Mouse (Mus musculus): ENCODE data around the gene Crim1. TPM values are rescaled to one million over a fixed set of nuclear protein-coding genes. Genes with fewer than 3 reads are reported as not detected.

The Crim1 gene
- total RNA-seq (2021), result 10 to 100 TPM; 70.3 to 81.0 TPM

- intact Hi-C loops (cut with DNase I), result loop anchor here (2.0 to 5.0 kb wide), 3 partner anchors 99 to 402 kb away; no protein-coding TSS in a partner anchor
- DNase-seq (ENCODE audit: low spot score in 2 of 2), result peak; percentile 66 to 71
Measured at GRCm38 (mm10) chr17:78199626-78200560, at the start of gene Crim1. Gene Crim1 (plus strand): TSS chr17:78200248.

DNA sequence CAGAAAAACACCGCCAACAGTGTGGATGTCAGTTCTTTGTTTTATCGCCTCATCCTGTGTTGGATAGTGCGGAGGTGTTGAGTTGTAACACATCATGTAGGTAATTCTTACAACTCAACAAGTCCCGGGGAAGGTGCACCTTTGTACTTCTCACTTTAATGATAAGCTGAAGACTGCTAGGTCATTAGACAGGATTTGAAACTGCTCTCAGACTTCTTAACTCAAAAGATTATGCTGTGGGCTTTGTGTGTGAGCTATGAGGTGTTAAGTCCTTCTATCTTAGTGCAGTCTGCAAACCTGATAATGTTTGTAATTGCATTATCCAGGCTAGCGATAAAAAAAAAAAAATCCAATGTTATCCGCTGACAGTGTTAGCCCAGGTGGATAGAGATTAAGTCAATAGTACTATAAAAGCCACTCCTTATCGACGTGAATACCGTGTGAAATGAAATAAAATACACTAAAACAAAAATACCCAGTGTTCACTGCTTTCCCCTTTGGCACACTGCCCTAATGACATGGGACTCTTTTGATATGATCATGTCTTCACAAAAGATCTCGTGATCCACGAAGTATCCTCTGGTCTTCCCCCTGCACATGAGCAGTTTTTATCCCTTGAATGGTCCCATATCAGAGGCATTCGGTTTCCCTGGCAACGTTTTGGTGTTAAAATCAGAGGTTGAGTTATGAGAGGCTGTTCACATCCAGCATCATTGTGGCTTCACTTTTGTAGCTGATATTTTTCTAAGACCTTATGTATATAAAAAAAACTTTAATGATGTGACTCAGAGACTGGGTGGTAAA lies 48.4 kb upstream of the Crim1 start:
- intact Hi-C loops (cut with DNase I), result no loop called here
- DNase-seq (ENCODE audit: low spot score in 2 of 2), result no peak

DNA sequence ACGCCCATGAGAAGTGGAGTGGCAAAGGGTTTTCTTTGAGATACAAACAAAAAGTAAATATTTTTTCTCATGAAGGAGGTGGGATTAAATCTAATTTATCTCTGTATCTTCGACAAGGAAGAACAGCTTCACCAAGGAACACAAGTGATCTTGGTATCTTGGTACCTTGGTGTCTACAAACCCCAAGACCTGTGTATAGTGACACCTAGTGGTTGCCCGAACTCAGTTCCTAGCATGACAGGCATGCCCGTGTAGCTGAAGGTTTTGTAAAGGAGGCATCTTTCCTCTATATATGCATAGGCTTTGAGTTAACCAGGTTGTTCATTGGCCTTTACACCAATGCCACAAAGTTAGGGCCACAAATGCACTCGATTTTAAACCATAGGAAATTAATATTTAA lies 36.8 kb upstream of the Crim1 start:
- intact Hi-C loops (cut with DNase I), result loop anchor here (10.0 kb wide), 1 partner anchor 288 kb away; no protein-coding TSS in a partner anchor
- DNase-seq (ENCODE audit: low spot score in 2 of 2), result peak; percentile 72 to 84

DNA sequence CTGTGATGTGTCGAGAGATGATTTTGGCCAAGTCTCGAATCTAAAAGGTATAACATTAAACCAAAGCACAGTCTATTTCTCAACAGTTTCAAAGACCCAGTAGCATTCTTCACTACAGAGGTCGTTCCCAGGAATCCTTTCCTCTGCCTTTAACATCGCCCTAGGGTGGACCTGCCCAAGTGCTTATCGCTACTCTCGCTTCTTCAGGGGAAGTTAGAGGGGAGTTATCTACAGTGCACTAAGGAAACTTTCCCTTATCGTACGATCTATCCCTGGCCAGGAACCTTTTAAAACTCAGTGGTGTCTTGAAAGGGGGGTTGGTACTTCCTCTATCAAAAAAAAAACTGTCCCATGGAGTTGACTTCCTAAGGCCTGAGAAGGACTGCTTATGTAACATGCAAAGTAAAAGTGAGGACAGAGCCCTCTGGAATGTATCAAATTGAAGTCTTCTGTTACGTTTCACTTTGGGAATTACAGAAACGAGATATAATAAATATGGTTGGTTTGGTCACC lies 36.3 kb upstream of the Crim1 start:
- intact Hi-C loops (cut with DNase I), result loop anchor here (10.0 kb wide), 1 partner anchor 289 kb away; no protein-coding TSS in a partner anchor
- DNase-seq (ENCODE audit: low spot score in 2 of 2), result no peak

- intact Hi-C loops (cut with DNase I), result loop anchor here (10.0 kb wide), 1 partner anchor 291 kb away; no protein-coding TSS in a partner anchor
- DNase-seq (ENCODE audit: low spot score in 2 of 2), result no peak
Measured at GRCm38 (mm10) chr17:78165855-78166254, 34.2 kb upstream of the Crim1 start.

DNA sequence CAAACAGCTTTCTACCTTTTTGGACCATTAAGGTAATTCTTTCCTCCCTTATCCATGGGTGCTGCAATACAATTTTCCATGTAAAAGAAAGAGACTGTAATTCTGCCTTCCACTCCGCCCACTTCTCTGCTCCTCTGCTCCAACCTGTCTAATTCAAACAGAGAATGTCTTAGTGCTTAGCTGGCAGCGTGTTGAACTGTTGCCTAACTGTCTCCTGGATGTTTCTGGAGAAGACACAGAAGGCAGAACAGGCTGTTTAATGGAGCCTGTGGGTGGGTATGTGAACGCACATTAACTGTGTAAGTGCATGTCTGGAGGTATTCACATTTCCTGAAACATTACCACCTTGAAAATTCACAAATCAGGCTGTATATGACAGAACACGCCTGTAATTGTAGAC lies 33.5 kb upstream of the Crim1 start:
- intact Hi-C loops (cut with DNase I), result loop anchor here (10.0 kb wide), 1 partner anchor 292 kb away; no protein-coding TSS in a partner anchor
- DNase-seq (ENCODE audit: low spot score in 2 of 2), result peak; percentile 9 to 38

- intact Hi-C loops (cut with DNase I), result no loop called here
- DNase-seq (ENCODE audit: low spot score in 2 of 2), result peak in 1 of 2 experiments; percentile 30
Measured at GRCm38 (mm10) chr17:78172371-78172770, 27.7 kb upstream of the Crim1 start.

DNA sequence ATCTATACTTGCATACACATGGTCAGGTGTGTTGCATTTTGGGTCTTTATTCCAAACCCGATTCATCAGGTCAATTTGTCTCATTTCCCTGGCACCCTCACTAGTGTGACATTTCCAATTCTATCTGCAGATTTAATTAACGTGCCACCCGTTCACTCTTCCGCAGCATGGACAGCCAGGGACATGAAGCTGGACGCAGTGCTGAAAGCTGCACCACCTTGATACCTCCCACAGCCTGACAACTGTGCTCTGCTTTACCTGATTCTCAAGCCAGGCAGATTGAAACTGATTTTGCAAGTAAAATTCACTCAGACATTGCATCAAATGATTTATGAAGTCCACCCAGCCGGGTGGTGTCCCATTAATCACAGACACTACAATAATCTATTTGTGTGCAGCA lies 19.3 kb upstream of the Crim1 start:
- intact Hi-C loops (cut with DNase I), result no loop called here
- no peak for DNase-seq (ENCODE audit: low spot score in 2 of 2)

DNA sequence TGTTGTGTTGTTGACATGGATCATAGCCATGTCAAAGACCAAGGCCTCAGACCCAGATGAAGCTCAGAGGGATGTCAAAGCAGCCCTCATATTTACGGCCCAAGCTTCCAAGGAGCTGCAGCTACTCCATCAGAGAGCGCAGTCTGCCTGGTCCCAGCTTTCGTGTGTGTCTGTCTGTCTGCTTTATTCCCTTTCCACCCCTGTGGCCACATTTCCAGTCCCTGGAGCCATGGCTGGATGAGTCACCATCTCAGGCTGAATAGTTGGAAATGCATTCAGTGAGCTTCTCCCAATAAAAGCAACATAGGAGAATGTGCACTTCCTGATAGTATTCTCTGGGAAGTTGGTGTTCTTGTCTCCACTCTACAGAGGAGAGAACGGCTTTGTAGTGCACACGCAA lies 3.9 kb upstream of the Crim1 start:
- intact Hi-C loops (cut with DNase I), result no loop called here
- DNase-seq (ENCODE audit: low spot score in 2 of 2), result no peak

DNA sequence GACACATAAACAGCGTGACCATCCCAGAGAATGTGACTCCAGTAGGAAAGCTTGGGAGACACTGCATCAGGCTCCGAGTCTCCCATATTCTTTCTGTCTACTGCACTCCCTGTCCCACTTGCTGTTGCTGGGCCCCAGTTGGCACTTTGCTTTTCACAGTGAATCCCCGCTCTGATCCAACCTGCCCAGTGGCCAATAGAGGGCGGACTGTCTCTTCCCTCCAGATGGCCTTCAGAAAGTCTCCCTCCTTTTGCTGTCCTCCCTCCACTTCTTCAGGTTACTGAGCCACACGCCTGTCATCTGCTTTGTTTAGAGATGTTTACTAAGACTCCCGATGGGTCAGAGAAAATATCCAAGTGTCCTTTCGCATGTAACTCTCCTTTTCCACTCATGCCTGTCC lies 2.9 kb upstream of the Crim1 start:
- peak in 1 of 2 experiments; percentile 43 for DNase-seq (ENCODE audit: low spot score in 2 of 2)
- intact Hi-C loops (cut with DNase I), result no loop called here

DNA sequence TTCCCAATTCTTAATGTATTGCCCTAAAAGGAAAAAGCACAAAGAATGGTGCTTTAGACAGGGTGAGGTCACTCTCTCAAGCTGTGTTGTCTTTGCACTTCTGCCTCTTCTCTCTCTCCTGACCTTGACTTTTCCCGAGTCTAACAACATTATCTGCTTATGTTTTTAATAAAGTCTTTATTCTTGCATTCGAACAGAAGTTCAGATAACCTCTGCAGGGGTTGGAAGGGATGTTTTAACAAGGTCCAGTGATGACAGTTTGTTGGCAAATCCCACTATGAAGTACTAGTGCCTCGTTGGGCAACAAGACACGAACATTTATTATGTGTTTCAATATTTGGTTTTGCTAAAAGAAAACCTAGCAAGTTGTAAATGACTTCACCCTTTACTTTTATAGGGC lies 1.9 kb upstream of the Crim1 start:
- no peak for DNase-seq (ENCODE audit: low spot score in 2 of 2)
- intact Hi-C loops (cut with DNase I), result loop anchor here (2.0 kb wide), 1 partner anchor 101 kb away; no protein-coding TSS in a partner anchor

GRCm38 (mm10) chr17:78198820-78199219 lies 1.2 kb upstream of the Crim1 start:
- intact Hi-C loops (cut with DNase I), result loop anchor here (2.0 kb wide), 1 partner anchor 100 kb away; no protein-coding TSS in a partner anchor
- no peak for DNase-seq (ENCODE audit: low spot score in 2 of 2)

- intact Hi-C loops (cut with DNase I), result loop anchor here (2.0 kb wide), 1 partner anchor 100 kb away; no protein-coding TSS in a partner anchor
- DNase-seq (ENCODE audit: low spot score in 2 of 2), result no peak
Measured at GRCm38 (mm10) chr17:78199231-78199625, 820 bp upstream of the Crim1 start.

DNA sequence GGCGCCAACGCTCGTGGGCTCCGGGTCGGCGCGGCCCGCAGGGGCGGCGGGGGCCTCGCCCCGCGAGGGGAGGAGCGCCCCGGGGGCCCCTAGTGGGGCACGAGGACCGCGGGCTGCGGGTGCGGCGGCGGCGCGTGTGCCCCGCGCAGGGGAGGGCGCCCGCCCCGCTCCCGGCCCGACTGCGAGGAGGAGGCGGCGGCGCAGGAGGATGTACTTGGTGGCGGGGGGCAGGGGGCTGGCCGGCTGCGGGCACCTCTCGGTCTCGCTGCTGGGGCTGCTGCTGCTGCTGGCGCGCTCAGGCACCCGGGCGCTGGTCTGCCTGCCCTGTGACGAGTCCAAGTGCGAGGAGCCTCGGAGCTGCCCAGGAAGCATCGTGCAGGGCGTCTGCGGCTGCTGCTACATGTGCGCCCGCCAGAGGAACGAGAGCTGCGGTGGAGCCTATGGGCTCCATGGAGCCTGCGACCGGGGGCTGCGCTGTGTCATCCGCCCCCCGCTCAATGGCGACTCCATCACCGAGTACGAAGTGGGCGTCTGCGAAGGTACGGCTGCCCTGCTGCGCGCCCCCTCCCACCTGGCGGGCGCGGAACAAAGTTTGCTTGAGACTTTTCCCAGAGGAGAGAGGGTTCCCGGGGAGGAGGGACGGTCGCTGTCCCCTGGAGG lies 643 bp downstream of the Crim1 start:
- intact Hi-C loops (cut with DNase I), result loop anchor here (2.0 to 5.0 kb wide), 2 partner anchors 254 to 402 kb away; no protein-coding TSS in a partner anchor
- DNase-seq (ENCODE audit: low spot score in 2 of 2), result peak; percentile 52 to 56

GRCm38 (mm10) chr17:78201221-78202058 lies 1.4 kb downstream of the Crim1 start:
- DNase-seq (ENCODE audit: low spot score in 2 of 2), result peak; percentile 20 to 39
- intact Hi-C loops (cut with DNase I), result loop anchor here (2.0 to 5.0 kb wide), 2 partner anchors 253 to 401 kb away; no protein-coding TSS in a partner anchor

GRCm38 (mm10) chr17:78202221-78202620 lies 2.2 kb downstream of the Crim1 start:
- DNase-seq (ENCODE audit: low spot score in 2 of 2), result no peak
- intact Hi-C loops (cut with DNase I), result loop anchor here (5.0 kb wide), 1 partner anchor 400 kb away; no protein-coding TSS in a partner anchor

- DNase-seq (ENCODE audit: low spot score in 2 of 2), result no peak
- intact Hi-C loops (cut with DNase I), result loop anchor here (5.0 kb wide), 1 partner anchor 400 kb away; no protein-coding TSS in a partner anchor
Measured at GRCm38 (mm10) chr17:78202756-78203155, 2.7 kb downstream of the Crim1 start.

GRCm38 (mm10) chr17:78203478-78203877 lies 3.4 kb downstream of the Crim1 start:
- intact Hi-C loops (cut with DNase I), result loop anchor here (5.0 kb wide), 1 partner anchor 399 kb away; no protein-coding TSS in a partner anchor
- peak; percentile 44 to 58 for DNase-seq (ENCODE audit: low spot score in 2 of 2)
